Mouse (Mus musculus) spleen, adult 2 months (tissue): ENCODE measurements around the gene Rbm38. TPM values are rescaled to one million over a fixed set of nuclear protein-coding genes. Genes with fewer than 3 reads are reported as not detected.

ENCODE experiments used
- DNase-seq, 2 experiments: peaks; one replicate each; pipeline versions ENCODE4 v3.0.0 to v3.0.0-alpha.2; 2012 to 2021; ENCODE audit warnings: low spot score in 2 of 2, low read depth in 1 of 2
- H3K27ac ChIP-seq: fragments of 200-500 bp; 2 replicates; pipeline ENCODE4 v1.5.1; 2012; ENCODE audit warnings: low read length, inconsistent platforms; ENCODE audit not compliant: insufficient read depth
- H3K27me3 ChIP-seq: fragments of 200-500 bp; 2 replicates; pipeline ENCODE4 v1.6.1; 2012; ENCODE audit warnings: mild to moderate bottlenecking, moderate library complexity, low read length, inconsistent platforms; ENCODE audit not compliant: control insufficient read depth, insufficient read depth
- H3K36me3 ChIP-seq: fragments of 200-500 bp; 2 replicates; pipeline ENCODE4 v1.6.1; 2012; ENCODE audit warnings: mild to moderate bottlenecking, low read length, inconsistent platforms; ENCODE audit not compliant: control insufficient read depth, insufficient read depth
- H3K4me1 ChIP-seq: fragments of 200-500 bp; 2 replicates; pipeline ENCODE4 v1.6.1; 2011; ENCODE audit warnings: inconsistent platforms; ENCODE audit not compliant: control insufficient read depth, insufficient read depth, insufficient read length
- H3K4me3 ChIP-seq: fragments of 200-500 bp; 2 replicates; pipeline ENCODE4 v1.5.1; 2011; ENCODE audit warnings: mild to moderate bottlenecking, inconsistent platforms; ENCODE audit not compliant: insufficient read depth, insufficient read length; ENCODE audit errors: extremely low read depth
- CTCF ChIP-seq: fragments of 200-500 bp; IDR thresholded peaks from 2 replicates; pipeline ENCODE4 v1.5.1; 2011; ENCODE audit warnings: mild to moderate bottlenecking, inconsistent platforms; ENCODE audit not compliant: insufficient read depth, insufficient read length, insufficient replicate concordance; ENCODE audit errors: extremely low read depth
- POLR2A ChIP-seq: fragments of 200-500 bp; IDR thresholded peaks from 2 replicates; pipeline ENCODE4 v1.6.1; 2011; ENCODE audit warnings: low read depth, low read length, inconsistent platforms
- WGBS: fragments of 180-500 bp; shearing (Covaris S2); methylation state at CpG from one replicate; pipeline ENCODE4 v1.1.7; 2018; 5-methylcytosine and 5-hydroxymethylcytosine counted together
- polyA plus RNA-seq: library from polyadenylated mRNA; depleted of rRNA; stranded (reverse); fragments of >200 nt; gene quantifications from 2 replicates; pipeline ENCODE4 v1.2.3, GENCODE M21; 2012

Gene Rbm38
- polyA plus RNA-seq, 1 experiment = 724 TPM

- TF ChIP-seq POLR2A (no peak), CTCF (no peak)
- Histone ChIP-seq H3K27me3 (no peaks in the 10 kb centered on the region), H3K27ac (0 out of 2 replicates have a peak overlapping the region, but pooled peaks have one; percentile 7), H3K4me3 (no peak overlapping the region), H3K4me1 (peaks cover 58% of the 10 kb centered on the region), H3K36me3 (no peaks in the 10 kb centered on the region)
- DNase-seq = peak in 1 of 2 experiments; percentile 12
- 28% methylated on average over 10 of the region's 10 CpGs for WGBS
Measured at GRCm38 (mm10) chr2:173056303-173056881, 36.1 kb downstream of the Rbm38 start.

GRCm38 (mm10) chr2:173056882-173057315 lies 36.6 kb downstream of the Rbm38 start:
- no peak for TF ChIP-seq POLR2A
- TF ChIP-seq CTCF = no peak
- Histone ChIP-seq H3K36me3 (no peaks in the 10 kb centered on the region), H3K27ac (peak overlapping the region; percentile 6; the same call in 1 of the 2 replicates), H3K27me3 (no peaks in the 10 kb centered on the region), H3K4me1 (peaks cover 61% of the 10 kb centered on the region), H3K4me3 (no peak overlapping the region)
- 57% methylated on average over 10 of the region's 11 CpGs for WGBS
- peak in 1 of 2 experiments; percentile 4 for DNase-seq

- H3K36me3 ChIP-seq = no peaks in the 10 kb centered on the region
- 59% methylated on average over 10 of the region's 10 CpGs for WGBS
- H3K27ac ChIP-seq = no peak overlapping the region
- no peaks in the 10 kb centered on the region for H3K27me3 ChIP-seq
- DNase-seq = no peak
- no peak overlapping the region for H3K4me3 ChIP-seq
- H3K4me1 ChIP-seq = peaks cover 68% of the 10 kb centered on the region
- no peak for TF ChIP-seq CTCF
- TF ChIP-seq POLR2A = no peak
Measured at GRCm38 (mm10) chr2:173057623-173058022, 37.3 kb downstream of the Rbm38 start.

DNA sequence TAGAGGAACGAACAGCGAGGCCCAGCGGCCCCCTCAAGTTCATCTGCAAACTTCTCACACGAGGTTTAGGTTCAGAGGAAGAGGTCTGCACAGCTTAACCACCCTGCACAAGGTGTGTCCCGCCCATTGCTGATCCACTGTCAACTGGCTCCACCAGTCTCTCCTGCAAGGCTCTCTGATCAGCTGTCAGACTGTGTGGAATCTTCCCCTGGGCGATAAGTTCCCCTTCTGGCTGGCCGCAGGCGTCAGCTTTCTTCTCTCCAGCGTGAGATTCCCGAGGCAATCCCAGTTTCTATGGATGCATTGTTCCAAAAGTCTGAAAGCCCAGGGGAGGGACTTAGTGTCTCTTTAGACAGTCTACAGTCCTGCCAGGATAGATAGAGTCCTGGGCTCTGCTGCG lies 38.0 kb downstream of the Rbm38 start:
- H3K27me3 ChIP-seq = no peaks in the 10 kb centered on the region
- WGBS = 62% methylated on average over 11 of the region's 11 CpGs
- DNase-seq = no peak

DNA sequence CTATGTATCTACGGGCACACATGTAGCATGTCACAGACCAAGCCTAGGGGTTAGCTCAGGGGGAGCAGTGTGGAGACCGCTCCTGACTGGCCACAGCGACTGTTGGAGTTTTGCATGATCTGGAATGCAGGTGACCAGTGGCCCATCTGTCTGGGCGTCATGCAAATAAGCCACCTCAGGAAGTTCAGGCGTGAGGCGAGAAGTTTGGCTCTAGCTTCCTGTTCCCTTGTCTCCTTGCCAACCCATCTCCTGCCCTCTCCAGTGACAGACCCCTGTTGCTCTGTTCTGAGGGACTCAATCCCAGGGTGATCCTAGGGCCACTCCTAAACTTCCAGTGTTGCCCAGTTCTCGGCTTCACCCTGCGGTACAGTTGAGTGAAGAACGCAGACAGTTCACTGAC lies 40.2 kb downstream of the Rbm38 start:
- WGBS = 38% methylated on average over 9 of the region's 9 CpGs
- H3K27ac ChIP-seq = peak overlapping the region; percentile 75
- no peaks in the 10 kb centered on the region for H3K36me3 ChIP-seq
- no peak overlapping the region for H3K4me3 ChIP-seq
- H3K27me3 ChIP-seq = no peaks in the 10 kb centered on the region
- DNase-seq = no peak
- H3K4me1 ChIP-seq = peaks cover 52% of the 10 kb centered on the region
- TF ChIP-seq CTCF = no peak

More for the DNA sequence above, 38.0 kb downstream of the Rbm38 start:
- no peak overlapping the region for H3K27ac ChIP-seq
- no peak for TF ChIP-seq POLR2A
- TF ChIP-seq CTCF = no peak
- H3K36me3 ChIP-seq = no peaks in the 10 kb centered on the region
- peaks cover 65% of the 10 kb centered on the region for H3K4me1 ChIP-seq
- H3K4me3 ChIP-seq = no peak overlapping the region

- Histone ChIP-seq H3K4me3 (peak overlapping the region; percentile 24; the same call in 1 of the 2 replicates), H3K27ac (peak overlapping the region; percentile 75), H3K36me3 (no peaks in the 10 kb centered on the region), H3K27me3 (no peaks in the 10 kb centered on the region), H3K4me1 (peaks cover 42% of the 10 kb centered on the region)
- peak; percentile 55 to 66 for DNase-seq
- TF ChIP-seq POLR2A (no peak), CTCF (peak; percentile 7; the same call in 1 of the 2 replicates)
- 10% methylated on average over 15 of the region's 15 CpGs for WGBS
Measured at GRCm38 (mm10) chr2:173061443-173062351, 41.4 kb downstream of the Rbm38 start.

DNA sequence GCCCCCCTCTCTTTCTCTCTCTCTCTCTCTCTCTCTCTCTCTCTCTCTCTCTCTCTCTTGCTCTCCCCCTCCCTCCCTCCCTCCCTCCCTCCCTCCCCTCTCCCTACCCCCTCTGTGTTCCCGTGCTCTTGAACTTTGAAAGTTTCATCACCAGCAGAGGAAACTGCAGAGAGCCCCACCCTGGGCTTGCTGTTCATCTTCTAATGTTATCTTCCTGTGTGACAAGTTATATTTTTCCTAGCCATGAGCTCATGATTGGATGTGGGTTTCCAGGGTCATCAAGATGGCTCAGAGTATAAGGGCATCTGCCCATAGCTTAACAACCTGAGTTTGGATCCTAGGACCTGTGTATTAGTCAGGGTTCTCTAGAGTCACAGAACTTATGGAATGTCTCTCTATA lies 42.9 kb downstream of the Rbm38 start:
- H3K4me1 ChIP-seq = peaks cover 38% of the 10 kb centered on the region
- no peak for TF ChIP-seq POLR2A
- no peak for TF ChIP-seq CTCF
- 40% methylated on average over 1 of the region's 1 CpGs for WGBS
- H3K27ac ChIP-seq = peak overlapping the region; percentile 75; the same call in 1 of the 2 replicates
- DNase-seq = no peak
- no peaks in the 10 kb centered on the region for H3K36me3 ChIP-seq
- H3K27me3 ChIP-seq = no peaks in the 10 kb centered on the region
- H3K4me3 ChIP-seq = no peak overlapping the region
